Mouse (Mus musculus) heart, embryonic 13.5 days (tissue): ENCODE results near the gene Ddx39. TPM values are rescaled to one million over a fixed set of nuclear protein-coding genes. Genes with fewer than 3 reads are reported as not detected.

ENCODE experiments used
- ATAC-seq: fragments of 200-750 bp; cut with Nextera tagmentation; 2 replicates; pipeline ENCODE4 v1.8.0; 2017; ENCODE audit warnings: moderate TSS enrichment; ENCODE audit not compliant: insufficient number of reproducible peaks, low FRiP score, low TSS enrichment; ENCODE audit errors: extremely low read depth
- H3K27ac ChIP-seq: fragments of 300-500 bp; sonication (generic); replicated peaks from 2 replicates; pipeline ENCODE4 v1.5.1; 2015; ENCODE audit warnings: moderate library complexity, mild to moderate bottlenecking, inconsistent platforms
- H3K27me3 ChIP-seq: fragments of 300-500 bp; sonication (generic); replicated peaks from 2 replicates; pipeline ENCODE4 v1.6.1; 2015; ENCODE audit warnings: mild to moderate bottlenecking, inconsistent platforms
- H3K36me3 ChIP-seq: fragments of 300-500 bp; sonication (generic); 2 replicates; pipeline ENCODE4 v1.6.1; 2015; ENCODE audit warnings: mild to moderate bottlenecking, inconsistent platforms
- H3K4me1 ChIP-seq: fragments of 300-500 bp; sonication (generic); 2 replicates; pipeline ENCODE4 v1.6.1; 2015; ENCODE audit warnings: inconsistent platforms
- H3K4me2 ChIP-seq: fragments of 300-500 bp; sonication (generic); 2 replicates; pipeline ENCODE4 v1.6.1; 2015; ENCODE audit warnings: inconsistent platforms, mild to moderate bottlenecking, moderate library complexity
- H3K4me3 ChIP-seq: fragments of 300-500 bp; sonication (generic); 2 replicates; pipeline ENCODE4 v1.5.1; 2015; ENCODE audit warnings: moderate library complexity, mild to moderate bottlenecking, inconsistent platforms
- H3K9ac ChIP-seq: fragments of 300-500 bp; sonication (generic); 2 replicates; pipeline ENCODE4 v1.6.1; 2015; ENCODE audit warnings: inconsistent platforms, mild to moderate bottlenecking, moderate library complexity
- H3K9me3 ChIP-seq: fragments of 300-500 bp; sonication (generic); 2 replicates; pipeline ENCODE4 v1.6.1; 2016; ENCODE audit warnings: inconsistent platforms
- WGBS: fragments of 180-500 bp; shearing (Covaris S2); methylation state at CpG from one replicate; pipeline ENCODE4 v1.1.7; 2015; ENCODE audit warnings: mixed read lengths; 5-methylcytosine and 5-hydroxymethylcytosine counted together
- polyA plus RNA-seq: library from polyadenylated mRNA; unstranded; fragments of >200 nt; fragmentation: Nextera tagmentation; extraction: Ambion mirVana; gene quantifications from 2 replicates; pipeline ENCODE4 v1.2.1, GENCODE M21; 2015

The Ddx39 gene
- polyA plus RNA-seq, 1 experiment from 2014 or later: 133 TPM

- H3K27ac ChIP-seq: no peak overlapping the region
- peaks cover 5% of the 10 kb centered on the region; the same call in 1 of the 2 replicates for H3K9me3 ChIP-seq
- WGBS: 89% methylated on average over 3 of the region's 3 CpGs
- no peak overlapping the region for H3K4me2 ChIP-seq
- 0 out of 2 replicates have a peak, but pooled peaks cover 4% of the 10 kb centered on the region for H3K4me1 ChIP-seq
- H3K4me3 ChIP-seq: no peak overlapping the region
- H3K27me3 ChIP-seq: no peaks in the 10 kb centered on the region
- ATAC-seq: no peak
- no peak overlapping the region for H3K9ac ChIP-seq
- no peaks in the 10 kb centered on the region for H3K36me3 ChIP-seq
Measured at GRCm38 (mm10) chr8:83756273-83756672, 41.3 kb downstream of the Ddx39 start.

DNA sequence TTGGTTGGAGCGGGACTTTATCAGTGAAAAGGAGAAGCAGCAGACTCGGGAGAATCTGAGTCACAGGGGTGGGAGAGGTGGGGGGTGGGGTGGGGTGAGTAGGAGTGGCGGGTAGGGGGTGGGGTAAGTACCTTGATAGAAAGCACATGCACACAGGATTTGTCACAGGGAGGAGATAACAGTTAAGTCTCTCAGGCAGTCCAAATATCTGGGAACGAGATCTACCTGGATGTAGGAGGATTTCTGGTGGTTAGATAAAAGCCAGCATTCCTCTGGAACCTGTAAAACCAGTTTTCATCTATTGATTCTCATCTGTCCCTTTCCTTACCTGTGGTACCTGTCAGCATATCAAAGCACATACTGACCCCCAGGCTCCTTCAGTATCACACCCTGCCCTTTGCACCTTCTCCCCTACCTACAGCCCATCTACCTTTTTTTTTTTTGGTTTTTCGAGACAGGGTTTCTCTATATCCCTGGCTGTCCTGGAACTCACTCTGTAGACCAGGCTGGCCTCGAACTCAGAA, 42.2 kb downstream of the Ddx39 start:
- Histone ChIP-seq H3K36me3 (no peaks in the 10 kb centered on the region), H3K4me1 (0 out of 2 replicates have a peak, but pooled peaks cover 4% of the 10 kb centered on the region), H3K27me3 (no peaks in the 10 kb centered on the region), H3K9me3 (peaks cover 5% of the 10 kb centered on the region; the same call in 1 of the 2 replicates), H3K27ac (no peak overlapping the region), H3K4me2 (no peak overlapping the region), H3K9ac (no peak overlapping the region), H3K4me3 (no peak overlapping the region)
- no peak for ATAC-seq
- 70% methylated on average over 6 of the region's 6 CpGs for WGBS

- H3K4me1 ChIP-seq: 0 out of 2 replicates have a peak, but pooled peaks cover 4% of the 10 kb centered on the region
- WGBS: 47% methylated on average over 5 of the region's 5 CpGs
- H3K36me3 ChIP-seq: no peaks in the 10 kb centered on the region
- no peak overlapping the region for H3K4me3 ChIP-seq
- H3K27me3 ChIP-seq: 0 out of 2 replicates have a peak, but pooled peaks cover 2% of the 10 kb centered on the region
- H3K4me2 ChIP-seq: no peak overlapping the region
- no peak for ATAC-seq
- no peak overlapping the region for H3K27ac ChIP-seq
- peaks cover 5% of the 10 kb centered on the region; the same call in 1 of the 2 replicates for H3K9me3 ChIP-seq
- no peak overlapping the region for H3K9ac ChIP-seq
Measured at GRCm38 (mm10) chr8:83758298-83758697, 43.3 kb downstream of the Ddx39 start.

- 0 out of 2 replicates have a peak, but pooled peaks cover 2% of the 10 kb centered on the region for H3K27me3 ChIP-seq
- 0 out of 2 replicates have a peak, but pooled peaks cover 4% of the 10 kb centered on the region for H3K4me1 ChIP-seq
- H3K9me3 ChIP-seq: peaks cover 5% of the 10 kb centered on the region; the same call in 1 of the 2 replicates
- ATAC-seq: no peak
- no peaks in the 10 kb centered on the region for H3K36me3 ChIP-seq
- no peak overlapping the region for H3K4me2 ChIP-seq
- 0 out of 2 replicates have a peak overlapping the region, but pooled peaks have one; percentile 28 for H3K9ac ChIP-seq
- no peak overlapping the region for H3K4me3 ChIP-seq
- H3K27ac ChIP-seq: no peak overlapping the region
- WGBS: 67% methylated on average over 2 of the region's 2 CpGs
Measured at GRCm38 (mm10) chr8:83759231-83759759, 44.3 kb downstream of the Ddx39 start.

GRCm38 (mm10) chr8:83764116-83764515, 49.1 kb downstream of the Ddx39 start:
- Histone ChIP-seq H3K9me3 (peaks cover 9% of the 10 kb centered on the region; the same call in 1 of the 2 replicates), H3K27me3 (0 out of 2 replicates have a peak, but pooled peaks cover 2% of the 10 kb centered on the region), H3K4me1 (peaks cover 8% of the 10 kb centered on the region; the same call in 1 of the 2 replicates), H3K4me2 (no peak overlapping the region), H3K4me3 (no peak overlapping the region), H3K27ac (no peak overlapping the region), H3K9ac (no peak overlapping the region), H3K36me3 (no peaks in the 10 kb centered on the region)
- 88% methylated on average over 8 of the region's 8 CpGs for WGBS
- no peak for ATAC-seq

- Histone ChIP-seq H3K4me3 (no peak overlapping the region), H3K27me3 (0 out of 2 replicates have a peak, but pooled peaks cover 2% of the 10 kb centered on the region), H3K4me2 (no peak overlapping the region), H3K9ac (no peak overlapping the region), H3K4me1 (peaks cover 4% of the 10 kb centered on the region; the same call in 1 of the 2 replicates), H3K9me3 (peaks cover 9% of the 10 kb centered on the region; the same call in 1 of the 2 replicates), H3K36me3 (no peaks in the 10 kb centered on the region), H3K27ac (no peak overlapping the region)
- ATAC-seq: no peak
- WGBS: 82% methylated on average over 2 of the region's 2 CpGs
Measured at GRCm38 (mm10) chr8:83764717-83765116, 49.7 kb downstream of the Ddx39 start.

- ATAC-seq: no peak
- H3K36me3 ChIP-seq: no peaks in the 10 kb centered on the region
- H3K9me3 ChIP-seq: peaks cover 9% of the 10 kb centered on the region; the same call in 1 of the 2 replicates
- H3K9ac ChIP-seq: no peak overlapping the region
- H3K4me2 ChIP-seq: no peak overlapping the region
- H3K4me1 ChIP-seq: peaks cover 4% of the 10 kb centered on the region; the same call in 1 of the 2 replicates
- no peak overlapping the region for H3K4me3 ChIP-seq
- 0 out of 2 replicates have a peak, but pooled peaks cover 2% of the 10 kb centered on the region for H3K27me3 ChIP-seq
- H3K27ac ChIP-seq: no peak overlapping the region
Measured at GRCm38 (mm10) chr8:83765663-83766062, 50.7 kb downstream of the Ddx39 start.

GRCm38 (mm10) chr8:83767442-83767841, 52.5 kb downstream of the Ddx39 start:
- 86% methylated on average over 4 of the region's 4 CpGs for WGBS
- peaks cover 11% of the 10 kb centered on the region for H3K4me1 ChIP-seq
- no peak overlapping the region for H3K4me3 ChIP-seq
- H3K27ac ChIP-seq: no peak overlapping the region
- 0 out of 2 replicates have a peak, but pooled peaks cover 2% of the 10 kb centered on the region for H3K27me3 ChIP-seq
- H3K36me3 ChIP-seq: no peaks in the 10 kb centered on the region
- H3K4me2 ChIP-seq: no peak overlapping the region
- no peak for ATAC-seq
- peaks cover 9% of the 10 kb centered on the region; the same call in 1 of the 2 replicates for H3K9me3 ChIP-seq
- no peak overlapping the region for H3K9ac ChIP-seq

DNA sequence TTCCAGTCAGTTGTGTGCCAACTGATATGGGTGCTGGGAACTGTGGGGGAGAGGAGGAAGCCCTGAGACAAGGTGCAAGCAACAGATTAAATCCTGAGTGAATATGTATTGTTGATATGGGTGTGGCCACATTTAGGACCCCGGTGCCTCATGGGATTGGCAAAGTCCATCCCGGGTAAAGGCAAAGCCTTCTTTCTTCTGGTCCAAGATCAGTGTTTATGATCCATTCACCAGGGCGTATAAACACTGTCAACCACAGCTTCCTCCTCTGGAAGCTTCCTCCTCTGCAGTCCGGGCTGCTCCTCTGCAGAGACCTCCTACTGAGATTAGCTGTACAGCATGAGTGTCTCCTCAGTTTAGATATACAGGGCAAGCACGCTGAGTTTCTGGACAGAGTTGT, 53.5 kb downstream of the Ddx39 start:
- no peaks in the 10 kb centered on the region for H3K36me3 ChIP-seq
- no peak overlapping the region for H3K4me2 ChIP-seq
- no peak overlapping the region for H3K9ac ChIP-seq
- no peak overlapping the region for H3K4me3 ChIP-seq
- no peak overlapping the region for H3K27ac ChIP-seq
- peaks cover 9% of the 10 kb centered on the region; the same call in 1 of the 2 replicates for H3K9me3 ChIP-seq
- peaks cover 22% of the 10 kb centered on the region for H3K4me1 ChIP-seq
- no peaks in the 10 kb centered on the region for H3K27me3 ChIP-seq
- ATAC-seq: no peak
- WGBS: 29% methylated on average over 5 of the region's 5 CpGs

GRCm38 (mm10) chr8:83769720-83770119, 54.7 kb downstream of the Ddx39 start:
- no peak for ATAC-seq
- H3K4me2 ChIP-seq: no peak overlapping the region
- H3K9ac ChIP-seq: no peak overlapping the region
- H3K27ac ChIP-seq: no peak overlapping the region
- H3K9me3 ChIP-seq: peaks cover 9% of the 10 kb centered on the region; the same call in 1 of the 2 replicates
- H3K4me3 ChIP-seq: no peak overlapping the region
- no peaks in the 10 kb centered on the region for H3K36me3 ChIP-seq
- H3K27me3 ChIP-seq: no peaks in the 10 kb centered on the region
- peaks cover 22% of the 10 kb centered on the region for H3K4me1 ChIP-seq
- WGBS: 61% methylated on average over 7 of the region's 7 CpGs

GRCm38 (mm10) chr8:83770669-83771068, 55.7 kb downstream of the Ddx39 start:
- Histone ChIP-seq H3K4me1 (peaks cover 22% of the 10 kb centered on the region), H3K9ac (no peak overlapping the region), H3K36me3 (no peaks in the 10 kb centered on the region), H3K27ac (no peak overlapping the region), H3K4me2 (no peak overlapping the region), H3K9me3 (peaks cover 4% of the 10 kb centered on the region; the same call in 1 of the 2 replicates), H3K4me3 (no peak overlapping the region), H3K27me3 (no peaks in the 10 kb centered on the region)
- 77% methylated on average over 2 of the region's 2 CpGs for WGBS
- ATAC-seq: no peak
